Mouse (Mus musculus): ENCODE data around the gene Fstl5. TPM values are rescaled to one million over a fixed set of nuclear protein-coding genes. Genes with fewer than 3 reads are reported as not detected.

Fstl5 gene
- total and polyA plus RNA-seq, 3 experiments = 0.47 to 6.4 (median 4.0) TPM

- peak; percentile 57 for DNase-seq
These were observed 433.8 kb downstream of the Fstl5 start for GRCm38 (mm10) chr3:76507891-76508290.

DNA sequence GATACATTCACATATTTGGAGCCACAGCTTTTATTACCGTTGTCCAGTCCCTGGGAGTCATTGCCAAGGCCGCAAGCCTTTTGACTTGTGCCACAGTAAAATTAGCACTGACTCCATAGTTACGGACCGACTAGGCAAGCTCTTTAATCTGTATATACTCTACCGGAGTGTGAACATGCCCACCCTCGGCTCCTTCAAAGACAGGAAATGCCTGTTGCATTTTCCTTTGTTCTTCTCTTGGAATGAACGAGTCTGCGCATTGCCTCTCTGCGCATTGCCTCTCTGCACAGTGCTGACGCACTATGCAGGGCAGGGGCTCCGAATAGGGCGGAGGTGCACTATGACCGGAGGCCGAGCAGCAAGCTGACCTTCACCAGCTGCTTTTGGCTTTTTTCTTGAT lies 434.7 kb downstream of the Fstl5 start:
- DNase-seq = peak; percentile 53

- no peak for DNase-seq
These were observed 493.3 kb downstream of the Fstl5 start for GRCm38 (mm10) chr3:76567346-76567745.

- no peak for DNase-seq
These were observed 498.4 kb downstream of the Fstl5 start for GRCm38 (mm10) chr3:76572478-76572877.

- no peak for DNase-seq
These were observed 499.0 kb downstream of the Fstl5 start for GRCm38 (mm10) chr3:76572920-76573541.

- no peak for DNase-seq
These were observed 519.1 kb downstream of the Fstl5 start for GRCm38 (mm10) chr3:76593148-76593547.

DNA sequence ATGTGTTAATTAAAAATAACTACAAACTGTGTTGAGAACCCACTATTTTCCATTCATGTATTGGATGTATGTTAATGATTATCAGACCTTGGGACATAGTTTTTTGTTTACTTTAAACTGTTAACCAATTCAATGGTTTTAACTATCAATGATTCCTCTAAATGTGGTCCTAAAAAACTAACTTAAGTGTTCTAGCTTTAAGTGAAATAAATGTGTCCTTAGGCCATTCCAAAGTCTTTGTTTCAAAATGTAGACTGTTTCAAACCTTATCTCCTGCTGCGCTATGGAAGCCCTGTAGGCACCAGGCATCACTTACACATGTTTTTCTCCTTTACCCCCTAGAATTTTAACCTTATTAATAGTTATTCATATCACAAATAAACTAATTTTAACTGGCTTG lies 546.0 kb downstream of the Fstl5 start:
- DNase-seq = no peak

DNA sequence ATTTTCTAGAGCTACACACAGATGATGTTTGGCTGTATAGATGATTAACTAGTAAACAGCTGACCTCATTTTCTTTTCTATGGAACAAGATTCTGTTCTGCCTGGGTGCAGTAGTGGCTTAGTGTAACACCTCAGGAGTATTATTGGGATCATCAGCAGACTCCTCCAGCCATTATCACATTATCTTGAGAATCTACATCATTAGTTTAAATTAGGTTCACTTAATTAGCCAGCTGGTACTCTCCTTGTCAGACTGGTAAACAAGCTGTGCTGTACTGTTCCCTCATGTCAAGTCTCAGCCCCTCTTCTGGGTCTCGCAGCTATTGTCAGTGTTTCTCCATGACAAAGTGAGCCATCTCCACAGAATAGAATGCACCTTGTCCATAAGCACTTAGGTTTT lies 580.2 kb downstream of the Fstl5 start:
- no peak for DNase-seq

DNA sequence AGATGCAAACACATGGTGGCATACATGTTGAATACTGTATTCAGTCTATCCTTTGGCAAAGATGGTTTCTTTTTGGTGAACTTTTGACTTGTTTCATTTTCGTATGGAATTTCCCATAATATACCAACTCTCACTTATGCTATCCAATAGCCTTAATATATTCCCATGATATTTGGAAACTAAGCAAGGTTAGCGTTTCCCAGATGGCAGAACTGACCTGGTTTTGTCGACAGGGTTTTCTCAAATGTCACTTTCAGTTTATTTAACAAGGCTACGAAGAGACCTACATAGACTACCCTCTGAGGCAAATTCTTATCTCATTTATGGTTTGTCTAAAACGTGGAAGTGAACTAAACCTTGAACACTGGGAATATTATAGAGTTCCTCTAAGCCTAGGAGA lies 596.8 kb downstream of the Fstl5 start:
- no peak for DNase-seq

DNA sequence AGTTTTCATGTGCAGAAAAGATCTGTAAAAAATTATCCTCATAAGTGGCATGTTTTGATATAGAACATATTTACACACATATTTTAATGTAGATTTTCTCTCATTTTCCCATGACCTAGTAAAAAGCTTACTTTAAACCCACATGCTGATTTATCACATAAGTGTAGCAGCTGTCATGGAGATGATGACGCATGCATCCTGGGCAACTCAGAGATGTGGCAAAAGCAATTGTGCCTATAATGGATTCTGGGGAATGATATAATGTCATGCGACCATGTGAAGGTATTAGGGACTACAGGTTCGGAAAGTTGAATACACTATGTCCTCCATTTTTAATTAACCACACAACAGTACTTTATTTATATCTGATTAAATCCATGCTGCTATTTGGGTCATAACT lies 601.9 kb downstream of the Fstl5 start:
- no peak for DNase-seq

GRCm38 (mm10) chr3:76679853-76680545 lies 605.9 kb downstream of the Fstl5 start:
- no peak for DNase-seq

DNA sequence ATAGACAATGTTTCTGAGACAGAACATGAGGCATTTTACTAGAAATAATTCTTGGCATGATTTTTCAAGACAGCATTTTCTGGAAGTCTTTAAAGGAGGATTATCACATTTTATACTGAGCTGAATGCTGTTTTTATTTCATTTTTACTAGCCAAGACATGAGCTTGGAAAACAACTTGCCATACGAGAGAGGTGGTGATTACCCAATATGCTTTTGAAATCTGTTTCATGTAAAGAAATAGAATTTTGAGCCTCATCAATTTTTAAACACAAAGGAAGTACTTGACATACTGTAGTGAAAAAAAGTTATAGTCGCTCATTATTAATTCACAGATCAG lies 606.4 kb downstream of the Fstl5 start:
- DNase-seq = no peak

DNA sequence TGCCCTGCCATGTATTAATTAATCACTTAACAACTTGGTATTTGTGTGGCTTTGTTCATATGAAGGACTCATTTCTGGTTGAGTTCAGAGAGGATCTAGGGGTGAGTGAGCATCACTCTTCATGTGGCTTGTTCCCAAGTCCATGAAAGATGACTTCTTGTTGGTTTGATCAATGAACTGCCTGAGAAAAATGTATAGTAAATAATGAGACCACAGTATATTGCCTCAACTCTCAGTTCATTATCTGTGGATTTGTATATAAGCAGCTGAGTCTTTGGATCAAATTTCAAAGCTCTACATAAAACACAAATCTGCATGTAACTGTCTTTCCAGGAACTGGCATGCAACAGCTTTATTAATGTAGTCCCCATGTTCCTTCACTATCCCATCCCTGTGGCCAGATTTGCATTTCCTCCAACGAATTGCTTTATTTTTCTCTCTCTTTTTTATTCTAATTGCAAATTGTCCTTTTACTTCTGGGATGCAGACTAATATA lies 623.1 kb downstream of the Fstl5 start:
- no peak for DNase-seq

GRCm38 (mm10) chr3:76739221-76739620 lies 665.2 kb downstream of the Fstl5 start:
- DNase-seq = no peak

Other genes starting within 250 kb of the Fstl5 start
- 10 to 100 TPM; 57.4 to 93.6 TPM for gene Golim4, start 117.3 kb upstream of the Fstl5 start, total RNA-seq (2021)
- 75.3 and 116 TPM in 2 replicates for gene Golim4, start 117.3 kb upstream of the Fstl5 start, polyA plus RNA-seq (2012; rRNA removed)